Mouse (Mus musculus) liver, embryonic 12.5 days (tissue): ENCODE data around the gene Lrrc40. TPM values are rescaled to one million over a fixed set of nuclear protein-coding genes. Genes with fewer than 3 reads are reported as not detected.

Source experiments
- ATAC-seq: fragments of 200-750 bp; cut with Nextera tagmentation; 2 replicates; pipeline ENCODE4 v1.8.0; 2017; ENCODE audit warnings: moderate number of reproducible peaks, mild to moderate bottlenecking, moderate library complexity
- H3K27ac ChIP-seq: fragments of 300-500 bp; sonication (generic); 2 replicates; pipeline ENCODE4 v1.5.1; 2016; ENCODE audit warnings: mild to moderate bottlenecking
- H3K27me3 ChIP-seq: fragments of 300-500 bp; sonication (generic); replicated peaks from 2 replicates; pipeline ENCODE4 v1.6.1; 2016; ENCODE audit warnings: mild to moderate bottlenecking, moderate library complexity
- H3K36me3 ChIP-seq: fragments of 300-500 bp; sonication (generic); 2 replicates; pipeline ENCODE4 v1.6.1; 2016; ENCODE audit warnings: mild to moderate bottlenecking, moderate library complexity
- H3K4me1 ChIP-seq: fragments of 300-500 bp; sonication (generic); 2 replicates; pipeline ENCODE4 v1.6.1; 2016
- H3K4me2 ChIP-seq: fragments of 300-500 bp; sonication (generic); 2 replicates; pipeline ENCODE4 v1.6.1; 2016; ENCODE audit warnings: mild to moderate bottlenecking, moderate library complexity
- H3K4me3 ChIP-seq: fragments of 300-500 bp; sonication (generic); 2 replicates; pipeline ENCODE4 v1.5.1; 2016; ENCODE audit warnings: mild to moderate bottlenecking, moderate library complexity
- H3K9ac ChIP-seq: fragments of 300-500 bp; sonication (generic); 2 replicates; pipeline ENCODE4 v1.6.1; 2016; ENCODE audit warnings: mild to moderate bottlenecking, moderate library complexity
- H3K9me3 ChIP-seq: fragments of 300-500 bp; sonication (generic); replicated peaks from 2 replicates; pipeline ENCODE4 v1.6.1; 2016; ENCODE audit warnings: mild to moderate bottlenecking, moderate library complexity
- WGBS: fragments of 180-500 bp; shearing (Covaris S2); methylation state at CpG from one replicate; pipeline ENCODE4 v1.1.7; 2016; ENCODE audit not compliant: insufficient replicate concordance; 5-methylcytosine and 5-hydroxymethylcytosine counted together
- polyA plus RNA-seq: library from polyadenylated mRNA; unstranded; fragments of >200 nt; fragmentation: Nextera tagmentation; extraction: Ambion mirVana; gene quantifications from 2 replicates; pipeline ENCODE4 v1.2.1, GENCODE M21; 2016

Gene Lrrc40
- polyA plus RNA-seq = 39.1 and 41.4 TPM in 2 replicates

DNA sequence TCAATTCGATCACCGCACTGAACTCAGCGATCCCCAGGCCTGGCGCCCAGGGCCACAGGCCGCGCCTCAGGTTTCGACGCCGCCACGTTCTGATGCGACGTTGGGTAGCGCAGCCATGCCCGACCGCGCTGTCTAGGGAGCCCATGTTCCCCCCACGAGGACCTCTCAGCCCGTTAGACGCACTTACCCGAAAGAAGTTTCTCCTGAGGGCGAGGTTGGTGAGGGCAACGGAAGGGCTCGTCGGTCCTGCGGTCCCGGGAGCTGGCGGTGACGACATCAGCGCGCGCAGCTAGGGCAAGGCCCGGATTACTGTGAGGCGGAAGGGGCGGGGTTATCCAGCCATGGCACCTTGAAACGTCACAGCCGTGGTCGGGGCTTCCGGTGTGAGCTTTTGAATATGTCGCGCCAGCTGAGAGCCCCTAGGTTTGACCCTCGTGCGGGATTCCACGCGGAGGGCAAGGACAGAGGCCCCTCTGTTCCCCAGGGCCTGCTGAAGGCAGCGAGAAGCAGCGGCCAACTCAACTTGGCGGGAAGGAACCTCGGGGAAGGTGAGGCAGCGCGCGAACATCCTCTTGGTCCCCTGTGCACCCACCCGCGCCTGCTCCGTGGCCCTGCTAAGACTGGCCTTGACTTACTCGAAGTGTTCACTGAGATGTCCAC, at the start of gene Lrrc40, which contains the start of gene Srsf11:
Lrrc40 (plus strand) TSS at position 334 of the 660 bp plus-strand sequence.
Srsf11 (minus strand) TSS at position 311 of the 660 bp plus-strand sequence.
- peak within 1 kb of the TSS; percentile 92 for H3K27ac ChIP-seq
- WGBS = under 1% methylated on average over 55 of the region's 55 CpGs
- no peaks in the 10 kb centered on the region for H3K27me3 ChIP-seq
- no peaks in the 10 kb centered on the region for H3K9me3 ChIP-seq
- ATAC-seq = peak; percentile 91
- peaks cover 44% of the 10 kb centered on the region for H3K4me1 ChIP-seq
- peaks cover 5% of the 10 kb centered on the region for H3K36me3 ChIP-seq
- peak within 1 kb of the TSS; percentile 87 for H3K4me3 ChIP-seq
- H3K4me2 ChIP-seq = peak within 1 kb of the TSS; percentile 82
- peak within 1 kb of the TSS; percentile 91 for H3K9ac ChIP-seq

- Histone ChIP-seq H3K4me3 (no peak overlapping the region), H3K27ac (no peak overlapping the region), H3K36me3 (peaks cover 53% of the 10 kb centered on the region), H3K4me2 (no peak overlapping the region), H3K4me1 (0 out of 2 replicates have a peak, but pooled peaks cover under 1% of the 10 kb centered on the region), H3K27me3 (no peaks in the 10 kb centered on the region), H3K9me3 (no peaks in the 10 kb centered on the region), H3K9ac (no peak overlapping the region)
- ATAC-seq = peak; percentile 74
Measured at GRCm38 (mm10) chr3:157993322-157993721, 43.1 kb upstream of the Lrrc40 start.

GRCm38 (mm10) chr3:157995726-157996125, 40.7 kb upstream of the Lrrc40 start:
- no peak overlapping the region for H3K4me3 ChIP-seq
- H3K4me2 ChIP-seq = no peak overlapping the region
- peaks cover 48% of the 10 kb centered on the region for H3K36me3 ChIP-seq
- H3K4me1 ChIP-seq = 0 out of 2 replicates have a peak, but pooled peaks cover 7% of the 10 kb centered on the region
- 73% methylated on average over 2 of the region's 2 CpGs for WGBS
- H3K27me3 ChIP-seq = no peaks in the 10 kb centered on the region
- H3K9me3 ChIP-seq = no peaks in the 10 kb centered on the region
- H3K9ac ChIP-seq = no peak overlapping the region
- no peak overlapping the region for H3K27ac ChIP-seq
- ATAC-seq = no peak

DNA sequence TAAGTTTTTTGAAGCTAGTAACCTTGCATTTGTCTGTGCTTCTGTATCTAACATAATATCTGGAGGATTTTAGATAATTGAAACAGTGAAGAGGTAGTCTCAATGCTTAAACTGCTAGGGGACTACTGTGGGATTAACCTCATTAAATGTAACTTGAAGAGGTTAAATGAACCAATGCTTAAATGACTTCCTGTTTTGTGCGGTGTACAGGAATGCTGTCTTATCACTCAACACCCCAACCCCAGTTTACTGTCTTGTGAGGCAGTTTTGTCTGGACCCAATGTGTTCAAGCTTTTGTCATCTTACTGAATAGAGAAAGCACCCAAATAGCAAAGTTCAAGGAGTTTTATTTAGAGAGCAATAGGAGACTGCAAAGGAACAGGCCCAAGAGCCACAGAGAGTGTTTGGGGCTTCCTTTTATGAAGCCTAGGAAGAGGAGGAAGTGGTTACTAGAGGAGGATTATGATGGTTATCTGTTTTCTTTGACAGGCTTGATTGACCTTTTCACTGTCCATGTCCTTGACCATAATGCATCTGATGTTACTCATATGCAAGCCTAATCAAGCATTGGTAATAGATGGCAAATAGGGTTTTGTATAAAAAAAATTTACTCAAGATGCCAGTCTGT, 37.6 kb upstream of the Lrrc40 start:
- Histone ChIP-seq H3K4me3 (no peak overlapping the region), H3K27ac (no peak overlapping the region), H3K36me3 (peaks cover 66% of the 10 kb centered on the region), H3K4me2 (no peak overlapping the region), H3K4me1 (0 out of 2 replicates have a peak, but pooled peaks cover 7% of the 10 kb centered on the region), H3K9ac (no peak overlapping the region), H3K9me3 (no peaks in the 10 kb centered on the region), H3K27me3 (no peaks in the 10 kb centered on the region)
- 21% methylated on average over 1 of the region's 1 CpGs for WGBS
- no peak for ATAC-seq

DNA sequence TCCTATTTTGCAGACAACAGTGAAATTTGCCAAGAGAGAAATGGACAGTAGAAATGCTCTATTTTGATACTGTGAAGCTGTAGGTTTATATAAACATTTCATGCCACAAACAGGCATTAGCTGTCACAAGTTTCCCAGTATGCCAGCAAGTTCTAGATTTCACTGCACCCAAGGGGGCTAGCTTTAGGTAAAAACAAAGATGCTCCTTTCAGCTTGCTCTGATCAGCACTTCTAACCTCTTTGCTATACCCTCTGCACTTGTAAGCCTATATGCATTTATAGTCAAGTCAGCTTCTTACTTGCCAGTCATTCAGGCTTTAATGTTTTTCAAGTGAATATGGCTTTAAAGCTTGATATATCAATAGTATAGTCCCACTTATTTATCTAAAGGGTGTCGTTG, 27.8 kb upstream of the Lrrc40 start:
- H3K4me3 ChIP-seq = no peak overlapping the region
- no peak overlapping the region for H3K27ac ChIP-seq
- H3K27me3 ChIP-seq = no peaks in the 10 kb centered on the region
- no peak overlapping the region for H3K9ac ChIP-seq
- H3K4me2 ChIP-seq = no peak overlapping the region
- no peaks in the 10 kb centered on the region for H3K4me1 ChIP-seq
- WGBS = 58% methylated on average over 1 of the region's 1 CpGs
- no peaks in the 10 kb centered on the region for H3K9me3 ChIP-seq
- H3K36me3 ChIP-seq = peaks cover 80% of the 10 kb centered on the region
- ATAC-seq = no peak

- Histone ChIP-seq H3K4me2 (no peak overlapping the region), H3K4me1 (no peaks in the 10 kb centered on the region), H3K27me3 (no peaks in the 10 kb centered on the region), H3K9me3 (no peaks in the 10 kb centered on the region), H3K27ac (no peak overlapping the region), H3K36me3 (peaks cover 81% of the 10 kb centered on the region), H3K9ac (no peak overlapping the region), H3K4me3 (no peak overlapping the region)
- 57% methylated on average over 1 of the region's 1 CpGs for WGBS
- ATAC-seq = peak; percentile 33
Measured at GRCm38 (mm10) chr3:158009762-158010320, 26.6 kb upstream of the Lrrc40 start.

- Histone ChIP-seq H3K4me2 (peak overlapping the region; percentile 86), H3K4me3 (peak overlapping the region; percentile 90), H3K36me3 (peaks cover 21% of the 10 kb centered on the region), H3K9ac (peak overlapping the region; percentile 97), H3K27me3 (no peaks in the 10 kb centered on the region), H3K27ac (peak overlapping the region; percentile 100), H3K9me3 (no peaks in the 10 kb centered on the region), H3K4me1 (peaks cover 56% of the 10 kb centered on the region)
- ATAC-seq = peak; percentile 89
- WGBS = 0% methylated on average over 61 of the region's 61 CpGs
Measured at GRCm38 (mm10) chr3:158031371-158031925, 5.0 kb upstream of the Lrrc40 start.

- Histone ChIP-seq H3K4me3 (peak overlapping the region; percentile 90), H3K9me3 (no peaks in the 10 kb centered on the region), H3K4me2 (peak overlapping the region; percentile 86), H3K9ac (peak overlapping the region; percentile 97), H3K27me3 (no peaks in the 10 kb centered on the region), H3K4me1 (peaks cover 55% of the 10 kb centered on the region), H3K27ac (peak overlapping the region; percentile 100), H3K36me3 (peaks cover 15% of the 10 kb centered on the region)
- no peak for ATAC-seq
- 5% methylated on average over 4 of the region's 4 CpGs for WGBS
Measured at GRCm38 (mm10) chr3:158032106-158032505, 4.4 kb upstream of the Lrrc40 start.

- Histone ChIP-seq H3K4me3 (peak overlapping the region; percentile 87), H3K27me3 (no peaks in the 10 kb centered on the region), H3K9ac (peak overlapping the region; percentile 91), H3K4me2 (peak overlapping the region; percentile 82), H3K9me3 (no peaks in the 10 kb centered on the region), H3K27ac (peak overlapping the region; percentile 92), H3K4me1 (peaks cover 44% of the 10 kb centered on the region), H3K36me3 (peaks cover 5% of the 10 kb centered on the region)
- WGBS = 2% methylated on average over 11 of the region's 11 CpGs
- ATAC-seq = no peak
Measured at GRCm38 (mm10) chr3:158035866-158036265, 596 bp upstream of the Lrrc40 start.

DNA sequence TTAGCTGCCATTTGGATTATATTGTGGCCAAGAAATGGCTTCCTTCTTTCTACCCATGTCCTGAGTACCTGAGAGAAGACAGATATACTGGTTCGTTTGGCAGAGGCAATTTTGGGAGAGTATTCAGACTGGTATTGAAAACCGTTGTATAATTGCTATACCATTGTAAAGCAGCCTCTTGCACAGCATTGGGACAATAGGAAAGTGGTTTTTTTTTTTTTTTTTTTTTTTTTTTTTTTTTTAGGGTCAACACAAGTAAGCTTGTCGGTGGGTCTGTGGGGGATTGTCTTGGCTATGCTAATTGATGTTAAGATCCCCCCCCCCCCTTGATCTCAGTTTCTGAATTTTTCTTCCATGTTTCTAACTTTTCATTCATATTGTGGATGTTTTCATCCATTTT, 1.6 kb downstream of the Lrrc40 start:
- WGBS = 87% methylated on average over 3 of the region's 3 CpGs

DNA sequence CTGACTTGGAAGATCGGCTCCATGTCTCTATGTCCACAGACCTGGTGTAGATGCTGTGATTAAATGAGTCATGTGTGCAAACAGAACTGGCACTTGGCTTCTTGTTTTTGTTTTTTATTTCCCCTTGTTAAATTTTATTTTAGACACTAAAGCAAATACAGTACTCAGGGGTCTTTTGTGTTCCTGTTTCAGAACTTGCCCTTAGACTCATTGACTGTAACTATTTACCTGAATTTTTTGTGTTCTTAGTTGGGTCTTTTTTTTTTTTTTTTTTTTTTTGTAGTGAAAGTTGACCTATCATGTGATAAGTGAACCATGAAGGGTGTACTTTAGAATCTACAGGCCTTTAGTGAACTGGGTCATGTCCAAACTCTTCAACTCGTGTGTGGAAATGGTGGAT, 4.3 kb downstream of the Lrrc40 start:
- no peak for ATAC-seq
- Histone ChIP-seq H3K27ac (no peak overlapping the region), H3K4me2 (no peak overlapping the region), H3K27me3 (no peaks in the 10 kb centered on the region), H3K9ac (no peak overlapping the region), H3K4me3 (no peak overlapping the region), H3K4me1 (peaks cover 15% of the 10 kb centered on the region), H3K9me3 (no peaks in the 10 kb centered on the region), H3K36me3 (peaks cover 16% of the 10 kb centered on the region)
- WGBS = 82% methylated on average over 2 of the region's 2 CpGs

More for the DNA sequence above, 1.6 kb downstream of the Lrrc40 start:
- peaks cover 31% of the 10 kb centered on the region for H3K4me1 ChIP-seq
- H3K4me3 ChIP-seq = peak overlapping the region; percentile 87; the same call in 1 of the 2 replicates
- ATAC-seq = no peak
- H3K9ac ChIP-seq = no peak overlapping the region
- no peak overlapping the region for H3K27ac ChIP-seq
- H3K27me3 ChIP-seq = no peaks in the 10 kb centered on the region
- peaks cover 10% of the 10 kb centered on the region for H3K36me3 ChIP-seq
- H3K9me3 ChIP-seq = no peaks in the 10 kb centered on the region
- peak overlapping the region; percentile 82 for H3K4me2 ChIP-seq

- H3K4me3 ChIP-seq = no peak overlapping the region
- no peaks in the 10 kb centered on the region for H3K27me3 ChIP-seq
- no peak for ATAC-seq
- H3K36me3 ChIP-seq = peaks cover 54% of the 10 kb centered on the region
- WGBS = 84% methylated on average over 2 of the region's 2 CpGs
- H3K27ac ChIP-seq = no peak overlapping the region
- no peaks in the 10 kb centered on the region for H3K9me3 ChIP-seq
- no peaks in the 10 kb centered on the region for H3K4me1 ChIP-seq
- H3K4me2 ChIP-seq = no peak overlapping the region
- H3K9ac ChIP-seq = no peak overlapping the region
Measured at GRCm38 (mm10) chr3:158049508-158049907, 13.0 kb downstream of the Lrrc40 start.
